Mouse (Mus musculus): ENCODE data around the gene Olfr1056.
"Not testable (repeated sequence)": the region's sequence is repeated elsewhere in the genome, so short reads cannot be mapped to it uniquely, and the experiment has no call there.

The Olfr1056 gene

GRCm38 (mm10) chr2:86362369-86362768, at the start of gene Olfr1056:
Gene Olfr1056 (minus strand): TSS chr2:86362469.
- in situ Hi-C loops (cut with MboI, MseI): no loop called here

DNA sequence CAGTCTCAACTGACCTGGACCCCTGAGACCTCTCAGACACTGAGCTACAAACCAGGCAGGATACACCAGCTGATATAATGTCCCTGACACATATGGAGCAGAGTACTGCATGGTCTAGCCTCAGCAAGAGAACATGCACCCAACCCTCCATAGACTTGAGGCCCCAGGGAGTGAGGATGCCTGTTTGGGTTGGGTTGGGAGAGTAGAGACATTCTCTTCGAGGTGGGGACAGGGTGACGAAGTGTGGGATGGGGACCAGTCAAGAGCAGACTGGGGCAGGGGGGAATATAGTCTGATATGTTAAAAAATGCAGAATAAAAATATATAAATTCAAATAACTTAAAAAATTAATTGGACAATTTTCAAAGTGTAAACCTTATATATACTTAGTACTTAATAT, 32.8 kb upstream of the Olfr1056 start:
- in situ Hi-C loops (cut with MboI, MseI): no loop called here

DNA sequence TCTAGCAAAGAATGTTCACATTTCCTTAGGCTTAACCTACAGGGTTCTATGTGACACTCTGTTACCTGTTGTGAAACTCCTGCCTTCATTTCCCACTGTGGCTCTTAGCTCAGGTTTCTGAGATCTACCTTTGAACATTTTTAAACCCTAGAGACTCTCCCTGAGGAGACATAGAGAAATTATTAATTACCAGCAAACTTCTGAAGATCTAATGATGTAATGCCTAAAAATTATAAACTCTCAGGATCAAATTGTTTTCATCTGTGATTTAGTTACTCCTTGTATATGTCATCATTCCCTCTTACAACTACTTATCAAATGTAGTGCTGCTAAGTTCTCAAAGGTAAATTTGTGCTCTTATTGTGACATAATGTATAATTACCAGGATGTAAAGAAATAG, 26.2 kb upstream of the Olfr1056 start, which contains the start of gene Olfr1058:
Gene Olfr1058, minus strand, starts transcription at position 101 of the 400 bp plus-strand sequence.
- in situ Hi-C loops (cut with MboI, MseI): not testable (repeated sequence)

GRCm38 (mm10) chr2:86378293-86378692, 16.0 kb upstream of the Olfr1056 start, which contains the start of gene Olfr1057:
Gene Olfr1057 (minus strand): TSS chr2:86378393.
- in situ Hi-C loops (cut with MboI, MseI): no loop called here

DNA sequence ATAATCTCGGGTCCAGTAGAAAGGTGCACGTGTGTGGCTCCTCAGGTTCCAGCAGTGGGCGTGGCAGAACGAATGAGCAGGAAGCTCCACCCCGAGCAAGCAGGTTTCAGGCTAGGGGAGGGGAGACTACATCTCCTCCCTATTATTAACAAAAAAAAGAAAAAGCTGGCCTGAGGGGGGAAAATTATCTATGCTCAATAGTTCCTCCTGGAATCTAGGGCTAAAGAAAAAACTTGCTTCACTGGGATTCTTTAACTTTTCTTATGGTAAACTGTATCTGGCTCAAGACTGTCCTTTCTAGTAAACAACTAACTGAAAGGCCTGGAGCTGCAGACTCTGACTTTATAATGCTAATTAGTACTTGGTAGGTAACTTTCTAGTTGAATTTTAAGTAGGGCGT, 4.1 kb upstream of the Olfr1056 start:
- in situ Hi-C loops (cut with MboI, MseI): not testable (repeated sequence)

DNA sequence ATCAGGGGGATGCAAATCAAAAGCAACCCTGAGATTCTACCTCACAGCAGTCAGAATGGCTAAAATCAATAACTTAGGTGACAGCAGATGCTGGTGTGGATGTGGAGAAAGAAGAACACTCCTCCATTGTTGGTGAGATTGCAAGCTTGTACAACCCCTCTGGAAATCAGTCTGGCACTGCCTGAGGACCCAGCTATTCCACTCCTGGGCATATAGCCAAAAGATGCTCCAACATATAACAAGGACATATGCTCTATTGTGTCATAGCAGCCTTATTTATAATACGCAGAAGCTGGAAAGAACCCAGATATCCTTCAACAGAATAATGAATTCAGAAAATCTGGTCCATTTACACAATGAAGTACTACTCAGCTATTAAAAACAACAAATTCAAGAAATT, 10.5 kb downstream of the Olfr1056 start:
- in situ Hi-C loops (cut with MboI, MseI): not testable (repeated sequence)

DNA sequence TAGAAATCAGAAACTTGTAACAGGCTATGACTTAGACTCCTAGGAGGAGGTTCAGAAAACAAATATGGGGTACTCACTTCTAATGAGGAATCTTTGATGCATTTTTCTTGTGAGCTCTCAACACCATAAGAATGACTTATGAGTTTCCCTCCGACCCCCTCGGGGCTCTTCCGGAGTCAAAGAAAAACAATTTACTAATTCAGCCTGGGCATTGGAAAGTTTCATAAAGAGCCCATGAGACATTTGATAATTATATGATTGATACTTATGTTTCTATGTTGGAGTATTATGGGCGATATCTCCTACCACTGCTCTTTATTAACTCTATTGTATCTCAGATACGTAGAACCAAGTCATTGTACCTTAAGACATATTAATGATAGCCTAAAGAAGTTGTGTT, 12.1 kb downstream of the Olfr1056 start, which contains the start of gene Olfr1055:
Gene Olfr1055, minus strand, starts transcription at position 101 of the 400 bp plus-strand sequence.
- in situ Hi-C loops (cut with MboI, MseI): no loop called here

- in situ Hi-C loops (cut with MboI, MseI): no loop called here
Observed at GRCm38 (mm10) chr2:86335333-86335732, 26.9 kb downstream of the Olfr1056 start, which contains the start of gene Olfr1054. Gene Olfr1054 (minus strand): TSS chr2:86335433.

DNA sequence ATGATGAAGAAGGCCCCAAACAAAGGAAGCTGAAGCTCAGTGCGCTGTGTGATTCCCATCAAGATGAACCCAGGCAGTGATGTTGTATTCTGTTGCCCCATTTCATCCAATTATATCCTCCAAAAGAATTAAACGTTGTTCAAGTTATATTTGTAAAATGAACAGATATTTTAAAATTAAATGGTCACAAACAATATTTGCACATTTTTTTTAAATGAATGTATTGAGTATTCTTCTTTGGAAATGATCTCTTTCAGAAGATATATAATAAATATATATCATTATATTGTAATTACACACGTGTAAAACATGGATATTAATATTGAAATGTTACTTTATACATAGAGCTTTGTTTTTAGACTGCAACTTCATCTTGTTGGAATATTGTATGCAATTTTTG, 47.1 kb downstream of the Olfr1056 start, which contains the start of gene Olfr1053:
Gene Olfr1053, minus strand, starts transcription at position 101 of the 400 bp plus-strand sequence.
- in situ Hi-C loops (cut with MboI, MseI): no loop called here
